Mouse (Mus musculus) heart, adult 9 months (tissue): ENCODE measurements around the gene Eci2.
"Not testable (repeated sequence)": the region's sequence is repeated elsewhere in the genome, so short reads cannot be mapped to it uniquely, and the experiment has no call there.

Experiments used
- DNase-seq, 2 experiments: peaks; one replicate each; pipeline ENCODE4 v3.0.0; 2022; ENCODE audit warnings: low spot score in 2 of 2

Gene Eci2

DNA sequence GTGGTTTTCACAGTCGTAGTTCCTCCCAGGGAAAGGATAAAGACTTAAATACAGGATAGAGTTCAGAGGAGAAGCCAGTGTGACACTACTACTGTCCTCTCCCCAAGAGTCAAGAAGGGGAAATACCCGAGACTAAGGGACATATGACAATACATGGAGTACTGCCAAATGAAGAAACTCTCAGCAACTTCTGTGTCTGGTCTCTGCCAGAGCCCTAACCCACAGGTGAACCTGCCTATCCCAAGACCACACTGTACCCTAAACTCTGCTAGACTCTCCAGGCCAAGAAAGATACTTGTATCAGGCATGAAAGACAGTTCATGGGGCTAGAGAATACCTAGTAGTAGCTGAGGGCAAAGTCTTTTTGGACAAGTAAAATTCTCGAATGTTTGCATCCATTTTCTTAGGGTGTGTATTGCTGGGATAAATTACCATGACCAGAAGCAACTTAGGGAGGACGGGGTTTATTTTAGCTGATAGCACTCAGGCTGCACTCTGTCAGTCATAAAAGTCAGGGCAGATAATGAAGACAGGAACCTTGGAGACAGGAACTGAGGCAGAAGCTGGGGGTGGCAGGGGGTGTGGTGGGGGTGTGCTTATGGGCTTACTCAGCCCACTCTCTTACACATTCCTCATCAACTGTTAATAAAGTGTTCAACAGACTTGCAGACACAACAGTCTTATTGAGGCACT lies 35.2 kb downstream of the Eci2 start:
- DNase-seq = no peak

DNA sequence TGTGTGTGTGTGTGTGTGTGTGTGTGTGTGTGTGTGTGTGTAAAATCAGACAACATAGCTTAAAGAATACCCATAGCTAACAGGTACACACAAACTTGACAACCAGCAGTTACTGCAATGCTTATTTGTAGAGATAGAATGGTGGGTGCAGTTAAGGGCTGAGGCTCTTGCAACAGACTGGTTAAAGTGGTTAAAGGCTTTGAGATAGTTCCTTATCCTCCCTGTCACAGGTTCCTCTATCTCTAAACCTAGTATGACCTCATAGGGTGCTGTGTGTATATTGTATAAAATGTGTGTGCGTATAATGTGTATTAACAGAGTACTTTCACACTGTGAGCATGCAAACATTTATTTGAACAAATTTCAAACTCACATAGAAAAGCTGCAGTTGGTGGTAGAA lies 43.4 kb downstream of the Eci2 start:
- not testable (repeated sequence) for DNase-seq

DNA sequence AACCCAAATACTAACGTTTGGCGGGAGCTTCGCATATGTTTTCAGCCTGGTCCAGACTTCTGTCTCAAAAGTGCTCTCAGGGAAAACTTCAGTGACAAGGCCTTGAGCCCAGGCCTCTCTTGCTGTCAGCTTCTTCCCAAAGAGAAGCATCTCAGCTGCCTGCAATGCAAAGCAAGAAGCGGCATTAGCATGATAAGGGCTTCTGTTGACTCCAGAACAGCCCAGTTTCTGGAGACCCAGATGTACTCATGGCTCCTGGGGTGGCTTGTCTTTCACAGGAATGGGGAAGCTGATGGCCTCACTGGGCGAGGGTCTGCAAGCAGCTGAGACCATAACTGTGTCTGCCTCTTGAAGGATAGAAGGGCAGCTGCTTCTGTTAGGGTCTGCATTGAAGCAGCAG lies 48.3 kb downstream of the Eci2 start:
- DNase-seq = not testable (repeated sequence)

DNA sequence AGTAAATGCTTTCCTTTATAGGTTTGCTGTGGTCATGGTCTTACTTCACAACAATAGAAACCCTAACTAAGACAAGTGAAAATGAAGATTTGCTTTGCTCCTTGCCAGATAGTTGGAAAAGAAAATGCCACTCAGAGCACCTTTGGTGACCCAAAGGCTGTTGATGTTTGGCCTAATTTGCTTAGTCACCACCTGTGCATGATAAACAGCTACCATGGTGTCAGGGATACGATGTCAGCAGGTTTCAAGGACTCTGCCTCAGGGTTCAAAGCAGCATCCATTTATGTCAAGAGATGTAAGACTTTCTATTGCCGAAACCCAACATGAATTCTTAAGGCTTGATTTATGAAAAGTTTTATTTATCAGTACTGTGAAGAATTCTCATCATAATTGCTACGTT lies 49.5 kb downstream of the Eci2 start:
- DNase-seq = no peak

DNA sequence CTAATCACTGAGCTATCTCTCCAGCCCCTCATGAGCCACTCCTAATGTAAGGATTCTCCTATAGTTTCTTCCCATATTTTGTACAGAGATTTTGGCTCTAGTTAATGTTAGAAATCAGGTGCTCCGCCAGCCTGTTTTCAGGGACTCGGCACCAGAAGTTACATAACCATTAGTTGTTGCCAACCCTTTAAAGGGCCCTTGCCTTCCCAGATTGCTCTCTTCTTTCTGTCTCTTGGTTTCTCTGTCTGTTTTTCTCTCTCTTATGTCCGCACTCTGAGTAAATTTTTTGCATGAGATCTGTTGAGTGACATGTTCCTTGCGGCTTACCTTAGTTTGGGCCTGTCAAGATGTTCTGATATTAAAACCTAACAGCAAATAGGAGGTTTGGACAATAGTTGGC lies 50.8 kb downstream of the Eci2 start:
- no peak for DNase-seq

DNA sequence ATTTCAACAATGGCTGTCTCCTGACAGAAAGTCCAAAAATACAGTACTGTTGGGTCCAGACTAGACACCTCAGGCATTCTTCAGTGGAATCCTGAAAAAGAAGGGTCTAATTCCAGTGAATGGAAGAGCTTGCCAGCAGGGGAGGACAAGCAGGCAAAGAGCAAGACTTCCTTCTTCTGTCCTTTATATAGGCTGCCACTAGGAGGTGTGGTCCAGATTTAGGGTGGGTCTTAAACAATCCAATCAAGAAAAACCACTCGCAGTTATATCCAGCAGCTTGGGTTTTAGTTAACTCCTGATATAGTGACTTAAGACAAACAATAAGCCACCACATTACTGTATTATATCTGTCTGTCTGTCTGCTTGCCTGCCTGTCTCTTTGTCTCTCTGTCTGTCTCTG lies 53.1 kb downstream of the Eci2 start:
- no peak for DNase-seq

DNA sequence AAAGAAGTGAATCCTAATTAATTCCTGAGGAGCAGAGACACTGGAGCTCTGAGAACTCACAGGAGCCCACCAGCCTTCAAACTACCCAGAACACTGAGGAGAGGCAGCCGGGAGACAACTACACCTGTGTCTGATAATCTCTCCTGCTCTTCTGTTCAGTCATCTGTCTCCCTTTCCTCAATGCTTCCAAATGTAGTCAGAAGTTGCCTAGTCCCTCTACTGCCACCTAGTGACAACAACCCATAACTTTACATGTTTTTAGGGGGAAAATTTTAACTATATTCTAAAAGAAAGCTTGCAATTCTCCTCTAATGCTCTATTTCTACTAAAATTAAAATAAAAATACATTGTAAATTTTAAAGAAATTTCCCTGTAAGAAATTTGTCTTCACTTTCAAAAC lies 53.7 kb downstream of the Eci2 start:
- no peak for DNase-seq

DNA sequence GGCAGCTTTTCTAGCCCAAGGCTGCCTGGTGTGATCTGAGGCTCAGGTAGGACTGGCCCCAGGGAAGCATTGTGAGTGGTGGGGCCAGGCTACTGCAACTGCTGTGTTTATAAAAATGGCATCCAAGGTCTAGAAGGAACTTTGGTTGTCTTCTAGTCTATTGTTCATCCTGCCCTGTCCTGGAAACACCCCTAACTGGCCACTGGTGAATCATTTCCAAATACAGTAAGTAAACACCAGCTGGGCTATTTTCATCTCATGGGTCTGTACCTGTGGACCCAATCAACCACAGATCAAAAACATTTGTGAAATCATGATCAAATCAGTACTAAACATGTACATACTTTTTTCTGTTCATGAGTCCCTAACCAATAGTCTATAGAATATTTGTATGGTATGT lies 54.4 kb downstream of the Eci2 start:
- not testable (repeated sequence) for DNase-seq

DNA sequence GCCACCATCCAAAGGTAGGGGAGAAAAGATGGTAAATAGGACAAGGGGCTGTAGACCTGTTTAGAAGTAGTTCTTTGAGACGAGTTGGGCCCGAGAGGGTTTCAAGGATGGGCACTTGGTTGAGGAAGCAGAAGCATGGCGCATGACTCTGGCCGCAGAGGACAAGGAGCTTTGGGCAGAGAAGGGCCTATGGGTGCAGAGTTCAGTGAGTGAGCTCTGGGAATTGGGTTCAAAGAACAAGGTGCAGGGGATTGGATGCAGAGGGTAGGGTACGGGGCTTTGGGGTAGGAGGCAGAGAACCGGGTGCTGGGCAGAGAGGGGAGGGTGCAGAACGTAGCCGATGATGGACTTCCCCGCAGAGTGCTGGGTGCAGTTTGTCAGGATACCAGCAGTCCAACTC lies 61.2 kb downstream of the Eci2 start:
- not testable (repeated sequence) for DNase-seq

DNA sequence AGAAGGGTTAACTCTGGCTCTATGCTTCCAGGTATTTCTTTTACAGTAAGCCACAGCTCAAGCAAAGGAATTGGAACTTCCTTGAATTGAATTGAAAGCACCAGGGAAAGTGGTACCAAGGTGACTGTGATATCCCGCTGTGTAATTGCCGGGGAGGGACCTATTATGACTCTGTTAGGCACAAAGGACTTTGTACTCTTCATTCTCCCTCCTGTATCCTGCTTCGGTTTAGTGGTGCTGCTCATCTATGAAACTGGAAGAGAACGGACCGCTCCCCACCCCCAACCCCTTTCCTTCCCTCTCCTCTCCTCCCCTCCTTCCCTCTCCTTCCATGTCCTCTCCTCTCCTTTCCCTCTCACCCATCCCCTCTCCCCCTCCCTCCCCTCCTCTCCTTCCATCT lies 62.0 kb downstream of the Eci2 start:
- no peak for DNase-seq

DNA sequence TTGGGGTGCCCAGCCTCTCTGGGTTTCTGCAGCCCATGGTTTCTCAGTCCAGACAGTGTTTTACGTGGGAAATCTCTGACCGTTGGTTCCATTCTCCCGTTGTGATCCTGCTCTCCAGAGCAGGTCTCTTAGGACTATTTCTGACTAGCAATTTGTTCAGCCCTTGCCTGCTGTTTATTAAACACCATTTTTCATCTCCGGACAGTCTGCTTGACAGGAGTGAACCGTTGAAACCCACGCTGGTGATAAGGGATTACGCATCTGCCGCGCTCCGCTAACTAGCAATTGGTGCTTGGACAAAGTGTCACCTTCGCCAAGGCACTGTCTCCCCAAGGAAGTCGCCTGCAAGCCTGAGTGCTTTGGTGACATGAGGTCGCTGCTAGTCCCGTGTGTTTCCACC lies 62.5 kb downstream of the Eci2 start:
- DNase-seq = no peak

DNA sequence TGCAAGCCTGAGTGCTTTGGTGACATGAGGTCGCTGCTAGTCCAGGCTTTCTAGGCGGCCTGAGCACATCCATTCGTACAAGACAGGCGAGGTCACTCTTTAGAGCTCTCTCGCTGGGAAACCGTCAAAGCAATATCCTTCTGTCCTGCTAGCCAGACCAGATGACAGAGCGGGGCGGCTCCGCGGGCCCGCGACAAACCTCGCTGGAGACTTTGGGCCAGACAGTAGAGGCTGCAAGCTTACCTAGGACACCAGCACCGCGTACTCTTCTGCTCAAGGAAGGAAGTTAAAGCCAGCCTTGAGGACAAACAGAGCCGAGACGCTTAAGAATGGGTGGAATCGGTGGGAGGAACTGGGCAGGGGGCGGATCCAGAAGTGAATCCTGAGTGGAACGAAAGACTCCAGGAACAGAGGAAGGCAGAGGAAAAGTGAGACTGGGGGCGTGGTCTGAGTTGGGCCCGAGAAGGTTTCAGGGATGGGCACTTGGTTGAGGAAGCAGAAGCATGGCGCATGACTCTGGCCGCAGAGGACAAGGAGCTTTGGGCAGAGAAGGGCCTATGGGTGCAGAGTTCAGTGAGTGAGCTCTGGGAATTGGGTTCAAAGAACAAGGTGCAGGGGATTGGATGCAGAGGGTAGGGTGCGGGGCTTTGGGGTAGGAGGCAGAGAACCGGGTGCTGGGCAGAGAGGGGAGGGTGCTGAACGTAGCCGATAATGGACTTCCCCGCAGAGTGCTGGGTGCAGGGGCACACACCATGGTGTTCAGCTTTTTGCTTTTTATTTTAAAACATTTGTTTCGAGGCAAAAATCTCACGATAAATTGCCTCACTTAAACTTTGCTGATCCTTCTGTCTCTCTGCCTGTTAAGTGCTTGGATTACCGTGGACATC lies 63.1 kb downstream of the Eci2 start, which contains the start of gene Eci3:
Gene Eci3, minus strand, starts transcription at position 300 of the 887 bp plus-strand sequence.
- DNase-seq = peak; percentile 33 to 46

DNA sequence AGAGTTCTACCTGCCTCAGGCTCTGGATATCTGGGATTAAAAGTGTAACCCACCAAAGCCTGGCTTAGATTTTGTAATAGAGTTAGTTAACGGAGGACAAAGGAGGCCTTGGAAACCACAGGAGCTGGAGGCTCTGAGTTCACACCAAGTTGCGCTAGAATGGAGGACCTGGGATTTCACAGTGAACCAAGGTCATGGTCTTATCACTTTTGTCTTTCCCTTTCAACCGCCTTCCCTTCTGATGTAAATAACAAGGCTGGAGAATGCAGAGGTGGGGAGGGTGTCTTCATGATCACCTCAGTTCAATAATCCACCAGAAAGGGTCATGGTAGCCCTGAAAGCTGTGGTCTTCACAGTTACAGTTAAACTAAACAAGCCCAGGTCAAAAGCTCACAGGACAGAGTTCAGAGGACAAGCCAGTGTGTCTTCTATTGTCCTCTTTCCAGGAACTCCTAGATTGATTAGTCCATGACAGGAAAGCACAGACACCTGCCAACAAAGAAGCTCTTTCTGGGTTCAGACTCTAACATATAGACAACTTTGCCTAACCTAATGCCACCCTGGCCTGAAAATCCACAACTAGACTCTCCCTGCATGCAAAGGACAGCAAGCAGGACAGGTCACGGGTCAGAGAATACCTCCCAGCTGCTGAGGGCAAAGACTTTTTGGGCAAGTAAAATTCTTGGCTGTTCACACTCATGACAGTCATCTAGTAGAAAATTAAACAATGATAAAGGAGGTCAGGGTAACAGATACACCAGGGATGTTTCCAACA lies 65.7 kb downstream of the Eci2 start:
- no peak for DNase-seq

DNA sequence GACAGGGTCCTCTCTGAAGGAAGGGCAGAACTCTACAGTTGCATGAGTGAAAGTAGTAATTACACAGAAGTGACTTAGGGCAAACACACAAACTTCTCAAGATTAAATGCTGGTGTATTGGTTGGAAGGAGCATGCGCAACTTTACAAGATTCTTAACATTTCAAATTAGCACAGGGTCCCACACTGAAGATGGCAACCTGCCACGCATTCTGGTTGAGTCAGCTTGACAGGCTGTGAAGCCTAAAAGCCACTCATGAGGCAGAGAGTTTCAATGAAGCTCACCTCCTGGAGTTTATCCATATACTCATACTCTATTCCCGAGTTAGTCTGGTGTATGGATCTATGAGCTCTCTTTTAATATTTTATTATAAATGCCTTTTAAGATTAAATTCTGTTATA lies 68.7 kb downstream of the Eci2 start:
- DNase-seq = not testable (repeated sequence)

DNA sequence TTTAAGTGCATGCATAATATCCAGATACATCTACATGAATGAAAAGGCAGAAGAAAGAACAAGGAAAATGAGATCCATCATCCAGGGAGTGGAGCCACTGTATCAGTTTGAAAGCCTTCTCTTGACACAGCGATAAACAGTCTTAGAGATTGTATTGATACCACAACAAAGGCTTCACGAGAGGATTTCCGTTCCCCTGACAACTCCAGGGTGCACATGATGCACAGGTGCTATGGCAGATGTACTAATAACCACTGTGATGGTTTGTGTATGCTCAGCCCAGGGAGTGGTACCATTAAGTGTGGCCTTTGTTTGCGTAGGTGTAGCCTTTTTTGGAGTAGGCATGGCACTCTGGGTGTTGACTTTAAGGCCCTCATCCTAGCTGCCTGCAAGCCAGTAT lies 70.0 kb downstream of the Eci2 start:
- DNase-seq = no peak

DNA sequence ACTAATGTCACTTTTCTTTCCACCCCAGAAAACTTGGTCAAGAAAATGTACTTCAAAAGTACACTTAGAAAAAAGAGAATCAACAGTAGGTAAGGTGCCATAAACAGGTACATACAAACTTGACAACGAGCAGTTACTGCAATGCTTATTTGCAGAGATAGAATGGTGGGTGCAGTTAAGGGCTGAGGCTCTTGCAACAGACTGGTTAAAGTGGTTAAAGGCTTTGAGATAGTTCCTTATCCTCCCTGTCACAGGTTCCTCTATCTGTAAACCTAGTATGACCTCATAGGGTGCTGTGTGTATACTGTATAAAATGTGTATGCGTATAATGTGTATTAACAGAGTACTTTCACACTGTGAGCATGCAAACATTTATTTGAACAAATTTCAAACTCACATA lies 75.5 kb downstream of the Eci2 start:
- not testable (repeated sequence) for DNase-seq

DNA sequence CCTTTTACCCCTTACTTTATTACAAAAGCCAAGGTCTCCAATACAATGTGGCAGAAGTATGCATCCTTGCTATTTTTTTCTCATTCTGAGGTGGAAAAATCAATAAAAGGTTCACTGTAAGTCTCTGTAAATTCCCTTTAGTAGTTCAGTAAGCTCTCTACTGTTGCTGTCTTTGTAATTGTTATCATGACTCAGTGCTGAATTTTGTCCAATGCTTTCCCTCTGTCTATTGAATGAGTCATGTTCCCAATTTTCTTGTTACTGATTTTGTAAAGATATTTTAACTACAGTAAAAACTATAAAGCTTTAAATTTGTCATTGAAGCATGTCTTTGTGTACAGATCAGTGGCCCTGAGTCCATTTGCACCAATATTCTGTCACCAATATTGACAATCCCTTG lies 84.5 kb downstream of the Eci2 start:
- DNase-seq = no peak

DNA sequence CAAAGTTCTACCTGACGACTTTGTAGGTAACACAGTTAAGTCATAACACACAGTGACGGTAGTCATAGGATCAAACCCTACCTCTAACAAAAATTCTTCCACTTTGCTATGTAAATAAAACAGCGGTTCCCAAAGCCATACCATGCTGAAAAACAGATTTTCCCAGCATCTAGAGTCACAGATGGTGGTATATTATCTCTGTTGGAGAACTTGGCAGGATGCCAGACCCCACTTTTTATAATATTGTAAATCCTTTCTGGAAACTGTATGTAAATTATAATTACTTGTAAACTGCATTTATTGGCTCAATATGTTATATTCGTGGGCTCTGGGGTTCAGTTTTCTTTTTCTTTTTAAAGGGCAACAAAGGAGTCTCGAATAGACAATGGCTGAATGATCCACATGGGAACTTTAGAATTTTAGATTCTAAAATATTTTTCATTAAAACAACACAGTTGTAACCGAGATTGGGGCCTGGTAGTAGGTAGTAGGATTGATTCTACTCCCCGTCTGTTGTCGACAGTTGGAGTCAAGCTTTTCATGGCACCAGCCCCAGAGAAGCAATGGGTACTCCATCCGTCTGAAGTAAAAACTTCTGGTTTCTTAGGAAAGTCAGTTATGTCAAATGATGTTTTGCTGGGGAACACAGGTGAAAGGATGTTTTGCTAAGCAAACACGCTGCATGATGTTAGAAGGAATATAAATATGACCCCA lies 91.8 kb downstream of the Eci2 start:
- DNase-seq = no peak
